Mouse (Mus musculus): ENCODE data around the gene Cyp26a1. TPM values are rescaled to one million over a fixed set of nuclear protein-coding genes. Genes with fewer than 3 reads are reported as not detected.
A peak's percentile ranks its signal among the peaks of the same experiment; 100 is the strongest.

Gene Cyp26a1
- polyA plus RNA-seq (2012), result not detected in 2 replicates

DNA sequence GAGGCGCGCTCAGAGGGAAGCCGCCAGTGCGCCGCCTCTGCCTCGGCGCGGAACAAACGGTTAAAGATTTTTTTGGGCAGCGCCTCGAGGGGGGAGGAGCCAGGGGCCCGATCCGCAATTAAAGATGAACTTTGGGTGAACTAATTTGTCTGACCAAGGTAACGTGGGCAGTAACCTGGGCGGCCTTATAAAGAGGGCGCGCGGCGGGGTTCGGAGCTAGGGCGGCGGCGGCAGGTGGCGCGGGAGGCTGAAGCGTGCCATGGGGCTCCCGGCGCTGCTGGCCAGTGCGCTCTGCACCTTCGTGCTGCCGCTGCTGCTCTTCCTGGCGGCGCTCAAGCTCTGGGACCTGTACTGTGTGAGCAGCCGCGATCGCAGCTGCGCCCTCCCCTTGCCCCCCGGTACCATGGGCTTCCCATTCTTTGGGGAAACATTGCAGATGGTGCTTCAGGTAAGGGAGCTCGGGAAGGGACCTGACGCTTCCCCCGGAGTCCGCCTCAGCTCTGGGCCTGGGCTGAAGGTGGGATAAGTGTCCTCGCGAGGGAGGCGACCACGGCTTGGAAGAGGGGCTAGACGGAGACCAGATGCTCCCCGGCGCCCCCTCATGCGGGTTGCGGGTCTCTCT lies at the start of gene Cyp26a1:
Gene Cyp26a1, plus strand, starts transcription at position 148 of the 622 bp plus-strand sequence.
- H3K4me1 ChIP-seq (ENCODE audit: control insufficient read depth), result no peaks in the 10 kb centered on the region; the same call in 1 of the 2 replicates
- H3K36me3 ChIP-seq (ENCODE audit: control insufficient read depth), result no peaks in the 10 kb centered on the region
- H3K4me3 ChIP-seq (replicated peaks), result no peak within 1 kb of the TSS
- peaks cover 2% of the 10 kb centered on the region; the same call in 1 of the 2 replicates for H3K9me3 ChIP-seq (ENCODE audit: control insufficient read depth, low read length)
- TF ChIP-seq GATA1 (IDR thresholded peaks at IDR 0.05; ENCODE audit: low read length) (no peak), TAL1 (IDR thresholded peaks at IDR 0.05; ENCODE audit: low read length) (no peak)
- H3K27me3 ChIP-seq (ENCODE audit: control insufficient read depth), result peaks cover 100% of the 10 kb centered on the region

DNA sequence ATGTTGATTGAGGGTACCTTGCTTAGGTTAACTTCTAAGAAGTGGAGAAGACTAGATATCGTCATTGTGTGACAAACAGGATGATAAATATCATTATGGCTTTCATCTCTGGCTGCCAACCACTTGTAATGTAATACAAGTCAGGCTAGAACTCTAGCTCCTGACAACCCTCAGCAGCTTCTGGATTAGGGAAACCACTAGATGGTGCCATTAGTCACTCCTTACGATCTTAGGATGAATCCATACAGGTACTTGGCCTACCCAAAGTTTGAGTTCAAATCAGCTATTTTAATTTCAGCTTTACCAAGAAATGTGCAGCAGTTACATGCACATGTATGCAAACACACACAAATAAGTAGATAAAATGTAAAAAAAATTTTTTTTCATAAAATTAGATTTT lies 49.6 kb upstream of the Cyp26a1 start:
- Histone ChIP-seq H3K9me3 (ENCODE audit: control insufficient read depth, low read length) (no peaks in the 10 kb centered on the region), H3K36me3 (ENCODE audit: control insufficient read depth) (peaks cover 36% of the 10 kb centered on the region)
- no peak for TF ChIP-seq TAL1 (IDR thresholded peaks at IDR 0.05; ENCODE audit: low read length)
- no peak for TF ChIP-seq GATA1 (IDR thresholded peaks at IDR 0.05; ENCODE audit: low read length)

GRCm38 (mm10) chr19:37650526-37650925 lies 47.1 kb upstream of the Cyp26a1 start:
- no peak for TF ChIP-seq GATA1 (IDR thresholded peaks at IDR 0.05; ENCODE audit: low read length)
- no peak for TF ChIP-seq TAL1 (IDR thresholded peaks at IDR 0.05; ENCODE audit: low read length)
- Histone ChIP-seq H3K9me3 (ENCODE audit: control insufficient read depth, low read length) (no peaks in the 10 kb centered on the region), H3K4me3 (replicated peaks) (no peak overlapping the region), H3K27me3 (ENCODE audit: control insufficient read depth) (no peaks in the 10 kb centered on the region), H3K4me1 (ENCODE audit: control insufficient read depth) (no peaks in the 10 kb centered on the region), H3K36me3 (ENCODE audit: control insufficient read depth) (peaks cover 39% of the 10 kb centered on the region)

More for the DNA sequence above, 49.6 kb upstream of the Cyp26a1 start:
- Histone ChIP-seq H3K27me3 (ENCODE audit: control insufficient read depth) (no peaks in the 10 kb centered on the region), H3K4me1 (ENCODE audit: control insufficient read depth) (no peaks in the 10 kb centered on the region), H3K4me3 (replicated peaks) (no peak overlapping the region)

DNA sequence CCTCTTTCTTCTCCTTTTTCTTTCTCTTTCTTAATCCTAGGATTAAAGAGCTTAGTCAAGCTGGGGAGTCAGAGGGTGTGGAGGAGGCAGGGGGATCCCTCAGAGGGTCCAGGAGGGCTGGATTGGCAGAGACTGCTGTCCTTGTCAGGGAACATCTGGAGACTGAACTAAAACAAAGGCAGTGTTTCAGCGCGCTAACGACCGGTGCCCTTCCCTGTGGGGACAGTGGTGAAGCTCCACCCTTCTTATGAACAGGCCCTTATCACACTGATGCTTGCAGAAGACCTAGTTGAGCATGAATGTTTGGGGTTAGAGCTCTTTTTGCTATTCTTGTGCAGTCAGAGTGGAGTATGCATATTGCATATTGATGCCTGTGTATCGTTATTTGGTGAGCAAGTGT lies 43.6 kb upstream of the Cyp26a1 start:
- Histone ChIP-seq H3K36me3 (ENCODE audit: control insufficient read depth) (peaks cover 38% of the 10 kb centered on the region), H3K27me3 (ENCODE audit: control insufficient read depth) (no peaks in the 10 kb centered on the region), H3K4me3 (replicated peaks) (no peak overlapping the region), H3K4me1 (ENCODE audit: control insufficient read depth) (no peaks in the 10 kb centered on the region; the same call in 1 of the 2 replicates), H3K9me3 (ENCODE audit: control insufficient read depth, low read length) (no peaks in the 10 kb centered on the region)
- TF ChIP-seq GATA1 (IDR thresholded peaks at IDR 0.05; ENCODE audit: low read length), result no peak
- no peak for TF ChIP-seq TAL1 (IDR thresholded peaks at IDR 0.05; ENCODE audit: low read length)

- Histone ChIP-seq H3K27me3 (ENCODE audit: control insufficient read depth) (no peaks in the 10 kb centered on the region), H3K4me3 (replicated peaks) (no peak overlapping the region), H3K36me3 (ENCODE audit: control insufficient read depth) (peaks cover 49% of the 10 kb centered on the region), H3K4me1 (ENCODE audit: control insufficient read depth) (no peaks in the 10 kb centered on the region; the same call in 1 of the 2 replicates), H3K9me3 (ENCODE audit: control insufficient read depth, low read length) (no peaks in the 10 kb centered on the region)
- TF ChIP-seq TAL1 (IDR thresholded peaks at IDR 0.05; ENCODE audit: low read length) (no peak), GATA1 (IDR thresholded peaks at IDR 0.05; ENCODE audit: low read length) (no peak)
Measured at GRCm38 (mm10) chr19:37656441-37656840, 41.2 kb upstream of the Cyp26a1 start.

- Histone ChIP-seq H3K4me3 (replicated peaks) (no peak overlapping the region), H3K36me3 (ENCODE audit: control insufficient read depth) (peaks cover 49% of the 10 kb centered on the region), H3K4me1 (ENCODE audit: control insufficient read depth) (peaks cover 34% of the 10 kb centered on the region), H3K9me3 (ENCODE audit: control insufficient read depth, low read length) (no peaks in the 10 kb centered on the region), H3K27me3 (ENCODE audit: control insufficient read depth) (no peaks in the 10 kb centered on the region)
- TF ChIP-seq TAL1 (IDR thresholded peaks at IDR 0.05; ENCODE audit: low read length) (no peak), GATA1 (IDR thresholded peaks at IDR 0.05; ENCODE audit: low read length) (no peak)
Measured at GRCm38 (mm10) chr19:37665256-37665655, 32.3 kb upstream of the Cyp26a1 start.

- H3K9me3 ChIP-seq (ENCODE audit: control insufficient read depth, low read length), result no peaks in the 10 kb centered on the region
- H3K4me1 ChIP-seq (ENCODE audit: control insufficient read depth), result peaks cover 42% of the 10 kb centered on the region
- peaks cover 39% of the 10 kb centered on the region for H3K36me3 ChIP-seq (ENCODE audit: control insufficient read depth)
- TF ChIP-seq GATA1 (IDR thresholded peaks at IDR 0.05; ENCODE audit: low read length) (peak; percentile 65), TAL1 (IDR thresholded peaks at IDR 0.05; ENCODE audit: low read length) (peak; percentile 82)
- no peaks in the 10 kb centered on the region for H3K27me3 ChIP-seq (ENCODE audit: control insufficient read depth)
- peak overlapping the region; percentile 32 for H3K4me3 ChIP-seq (replicated peaks)
Measured at GRCm38 (mm10) chr19:37667855-37668594, 29.6 kb upstream of the Cyp26a1 start.

DNA sequence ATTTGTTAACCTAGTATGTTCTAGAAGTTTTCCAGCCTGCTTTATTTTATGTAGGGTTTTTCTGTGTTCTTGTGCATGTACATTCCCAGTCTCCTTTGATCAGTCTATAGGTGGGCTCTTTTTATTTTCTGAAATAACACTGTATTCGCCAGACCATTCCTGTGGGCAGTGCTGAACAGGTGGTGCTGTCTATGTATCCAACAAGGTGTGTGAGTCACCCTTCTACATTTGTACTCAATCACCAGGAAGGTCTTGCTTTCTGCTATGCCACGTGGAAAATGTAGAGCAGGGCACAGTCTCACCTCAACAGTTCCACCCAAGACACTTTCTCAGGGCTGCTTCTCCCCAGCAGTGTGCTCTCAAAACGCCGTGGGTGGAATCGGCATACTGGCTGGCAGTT lies 28.9 kb upstream of the Cyp26a1 start:
- no peaks in the 10 kb centered on the region for H3K27me3 ChIP-seq (ENCODE audit: control insufficient read depth)
- H3K4me1 ChIP-seq (ENCODE audit: control insufficient read depth), result peaks cover 42% of the 10 kb centered on the region
- H3K36me3 ChIP-seq (ENCODE audit: control insufficient read depth), result peaks cover 39% of the 10 kb centered on the region
- TF ChIP-seq GATA1 (IDR thresholded peaks at IDR 0.05; ENCODE audit: low read length) (no peak), TAL1 (IDR thresholded peaks at IDR 0.05; ENCODE audit: low read length) (no peak)
- peak overlapping the region; percentile 32 for H3K4me3 ChIP-seq (replicated peaks)
- no peaks in the 10 kb centered on the region for H3K9me3 ChIP-seq (ENCODE audit: control insufficient read depth, low read length)

DNA sequence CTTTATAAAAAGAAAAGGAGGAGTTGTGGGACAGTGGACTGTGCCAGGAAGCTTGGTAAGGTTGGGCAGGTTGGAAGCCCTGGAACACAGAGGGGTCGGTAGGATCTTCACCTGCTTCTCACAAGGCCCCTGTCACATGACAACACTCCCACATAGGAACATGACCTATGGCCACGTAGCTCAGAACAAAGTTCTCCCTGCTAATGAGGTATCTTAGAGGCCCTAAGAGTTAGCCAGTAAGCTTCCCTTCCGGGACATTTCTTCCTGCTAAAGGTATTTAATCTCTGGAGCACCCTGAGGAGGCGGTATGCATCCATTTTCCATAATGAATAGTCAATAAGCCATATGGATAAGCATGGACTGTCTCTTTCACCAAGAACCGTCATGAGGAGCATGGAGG lies 28.1 kb upstream of the Cyp26a1 start:
- Histone ChIP-seq H3K4me3 (replicated peaks) (no peak overlapping the region), H3K9me3 (ENCODE audit: control insufficient read depth, low read length) (no peaks in the 10 kb centered on the region), H3K4me1 (ENCODE audit: control insufficient read depth) (peaks cover 42% of the 10 kb centered on the region), H3K27me3 (ENCODE audit: control insufficient read depth) (no peaks in the 10 kb centered on the region), H3K36me3 (ENCODE audit: control insufficient read depth) (peaks cover 39% of the 10 kb centered on the region)
- no peak for TF ChIP-seq TAL1 (IDR thresholded peaks at IDR 0.05; ENCODE audit: low read length)
- no peak for TF ChIP-seq GATA1 (IDR thresholded peaks at IDR 0.05; ENCODE audit: low read length)
